ENCODE assay signal across 10 mouse cellular contexts in the genomic region with DNA sequence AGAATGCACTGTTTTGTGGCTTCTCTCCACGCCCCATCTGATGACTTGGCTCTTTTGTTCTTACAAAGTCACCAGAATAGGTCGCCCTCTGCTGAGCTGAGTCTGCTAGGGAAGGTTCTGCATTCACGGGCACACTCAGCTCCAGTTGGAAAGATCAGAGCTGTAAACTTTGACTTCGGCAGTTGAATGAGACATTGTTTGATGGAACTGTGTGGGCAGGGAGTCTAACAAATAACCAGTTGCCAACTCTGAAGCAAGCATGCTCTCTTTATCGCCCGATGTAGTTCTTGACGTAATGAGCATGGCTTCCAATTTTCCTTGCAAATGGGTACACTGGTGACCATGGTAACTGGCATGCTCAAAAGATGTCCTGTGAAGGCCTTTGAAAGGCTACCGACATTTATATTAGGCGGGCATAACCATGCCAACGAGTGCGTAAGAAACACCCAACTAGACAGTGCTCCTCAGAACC.
DNase-seq lines count a peak whose midpoint lies in the region; ATAC-seq and TF ChIP-seq lines count a peak whose summit lies in the region.
"Had no signal": no experiment of that assay in that cellular context is flagged by ENCODE, and none has a peak within 500 bp of the region (broad histone marks: within the 10 kb centered on the region; RNA-seq: fewer than 3 reads in every experiment).

No protein-coding gene starts in this region.

- peak; percentile 75 for TF ChIP-seq CTCF in layer of hippocampus, adult 2 months (conservative IDR thresholded peaks at IDR 0.05)

- no peaks in the 10 kb centered on the region for H3K9me3 ChIP-seq in kidney, embryonic 16.5 days (ENCODE audit: low read length)
- H3K9me3 ChIP-seq in neural tube, embryonic 15.5 days (replicated peaks) = no peaks in the 10 kb centered on the region
- H3K9me3 ChIP-seq: limb, embryonic 12.5 days; stomach, embryonic 15.5 days had no signal

- no peak for ATAC-seq in kidney, embryonic 16.5 days (ENCODE audit: low FRiP score, low TSS enrichment)
- ATAC-seq in neural tube, embryonic 15.5 days (ENCODE audit: low FRiP score) = peak; percentile 84
- ATAC-seq in granulocyte monocyte progenitor cell, adult 5-6 weeks (replicated peaks; ENCODE audit: poor library complexity, severe bottlenecking) = no peak

- no peak overlapping the region for H3K9ac ChIP-seq in kidney, embryonic 16.5 days (replicated peaks; ENCODE audit: low read length)
- no peak overlapping the region for H3K9ac ChIP-seq in neural tube, embryonic 15.5 days (replicated peaks)
- H3K9ac ChIP-seq: limb, embryonic 12.5 days; stomach, embryonic 15.5 days had no signal

- no peak overlapping the region for H3K27ac ChIP-seq in kidney, embryonic 16.5 days (ENCODE audit: low read length)
- peak overlapping the region; percentile 54 for H3K27ac ChIP-seq in layer of hippocampus, adult 2 months
- H3K27ac ChIP-seq in neural tube, embryonic 15.5 days (replicated peaks) = peak overlapping the region; percentile 68
- H3K27ac ChIP-seq: limb, embryonic 12.5 days; stomach, embryonic 15.5 days had no signal

- H3K4me2 ChIP-seq in kidney, embryonic 16.5 days (replicated peaks; ENCODE audit: low read depth, low read length) = no peak overlapping the region
- H3K4me2 ChIP-seq in neural tube, embryonic 15.5 days = peak overlapping the region; percentile 38
- H3K4me2 ChIP-seq: limb, embryonic 12.5 days; stomach, embryonic 15.5 days had no signal

- H3K4me3 ChIP-seq in kidney, embryonic 16.5 days (ENCODE audit: low read length) = no peak overlapping the region
- peak overlapping the region; percentile 43 for H3K4me3 ChIP-seq in layer of hippocampus, adult 2 months
- no peak overlapping the region for H3K4me3 ChIP-seq in neural tube, embryonic 15.5 days (replicated peaks)
- H3K4me3 ChIP-seq: limb, embryonic 12.5 days; stomach, embryonic 15.5 days had no signal

- no peaks in the 10 kb centered on the region for H3K36me3 ChIP-seq in kidney, embryonic 16.5 days (ENCODE audit: insufficient read depth, low read length)
- H3K36me3 ChIP-seq in neural tube, embryonic 15.5 days = no peaks in the 10 kb centered on the region
- H3K36me3 ChIP-seq: limb, embryonic 12.5 days; stomach, embryonic 15.5 days had no signal

- H3K4me1 ChIP-seq in kidney, embryonic 16.5 days (ENCODE audit: insufficient read depth, low read length) = no peaks in the 10 kb centered on the region
- H3K4me1 ChIP-seq in neural tube, embryonic 15.5 days = 0 out of 2 replicates have a peak, but pooled peaks cover 3% of the 10 kb centered on the region
- H3K4me1 ChIP-seq: limb, embryonic 12.5 days; stomach, embryonic 15.5 days had no signal

- DNase-seq in kidney, postnatal 4 days = peak; percentile 17 to 28
- peak; percentile 73 for DNase-seq in Muller cell, postnatal 12 days (ENCODE audit: inconsistent ontology term)
- DNase-seq in embryo, embryonic 11 days = peak; percentile 49
- peak; percentile 31 to 35 for DNase-seq in layer of hippocampus, adult 2 months (ENCODE audit: low spot score in 2 of 2)
- DNase-seq in spleen, adult 18-20 months = no peak

- WGBS in kidney, embryonic 16.5 days = 79% methylated on average over 11 of the region's 11 CpGs
- WGBS in neural tube, embryonic 15.5 days = 26% methylated on average over 11 of the region's 11 CpGs

- H3K27me3 ChIP-seq in kidney, embryonic 16.5 days (ENCODE audit: insufficient read depth, low read length) = no peaks in the 10 kb centered on the region
- no peaks in the 10 kb centered on the region for H3K27me3 ChIP-seq in neural tube, embryonic 15.5 days (replicated peaks)
- H3K27me3 ChIP-seq: limb, embryonic 12.5 days; stomach, embryonic 15.5 days had no signal

Comparison
In these comparisons a context has a peak if more than half of its experiments do, and no peak if none do; other contexts are left out.
1. DNase-seq: peak in kidney, postnatal 4 days (2 of 2), Muller cell, postnatal 12 days (single experiment), embryo, embryonic 11 days (single experiment) and layer of hippocampus, adult 2 months (2 of 2); none in spleen, adult 18-20 months (0 of 2).